Mouse (Mus musculus): Measurements from ENCODE around the gene Avil.
"Not testable (repeated sequence)": the region's sequence is repeated elsewhere in the genome, so short reads cannot be mapped to it uniquely, and the experiment has no call there.

The Avil gene

GRCm38 (mm10) chr10:127059968-127060916 lies 59.7 kb downstream of the Avil start, which contains the start of gene March9:
Gene March9 (minus strand): TSS chr10:127060184.
- DNase-seq (ENCODE audit: low spot score): peak; percentile 81

GRCm38 (mm10) chr10:127061085-127061484 lies 60.6 kb downstream of the Avil start:
- no peak for DNase-seq (ENCODE audit: low spot score)

- no peak for DNase-seq (ENCODE audit: low spot score)
Measured at GRCm38 (mm10) chr10:127061513-127061912, 61.0 kb downstream of the Avil start.

GRCm38 (mm10) chr10:127062101-127062500 lies 61.6 kb downstream of the Avil start:
- not testable (repeated sequence) for DNase-seq (ENCODE audit: low spot score)

- DNase-seq (ENCODE audit: low spot score): no peak
Measured at GRCm38 (mm10) chr10:127062503-127062902, 62.0 kb downstream of the Avil start.

- peak; percentile 99 for DNase-seq (ENCODE audit: low spot score)
Measured at GRCm38 (mm10) chr10:127063239-127063872, 62.8 kb downstream of the Avil start, which contains the start of gene Cdk4. Gene Cdk4 (plus strand): TSS chr10:127063534.

GRCm38 (mm10) chr10:127063913-127064870 lies 63.7 kb downstream of the Avil start:
- peak; percentile 46 for DNase-seq (ENCODE audit: low spot score)

DNA sequence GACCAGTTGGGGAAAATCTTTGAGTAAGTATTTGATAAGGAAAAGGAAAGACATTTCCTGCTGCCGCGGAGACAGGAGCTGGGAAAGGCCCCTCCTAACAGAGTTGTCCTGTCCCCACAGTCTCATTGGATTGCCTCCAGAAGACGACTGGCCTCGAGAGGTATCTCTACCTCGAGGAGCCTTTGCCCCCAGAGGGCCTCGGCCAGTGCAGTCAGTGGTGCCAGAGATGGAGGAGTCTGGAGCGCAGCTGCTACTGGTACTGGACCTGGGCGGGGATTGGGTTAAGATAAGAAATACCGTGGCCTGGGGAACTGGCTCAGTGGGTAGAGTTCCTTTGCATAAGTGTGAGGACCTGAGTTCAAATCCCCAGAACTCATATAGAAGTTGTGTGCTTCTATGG lies 65.5 kb downstream of the Avil start:
- no peak for DNase-seq (ENCODE audit: low spot score)

GRCm38 (mm10) chr10:127066519-127067018 lies 66.1 kb downstream of the Avil start:
- DNase-seq (ENCODE audit: low spot score): no peak

DNA sequence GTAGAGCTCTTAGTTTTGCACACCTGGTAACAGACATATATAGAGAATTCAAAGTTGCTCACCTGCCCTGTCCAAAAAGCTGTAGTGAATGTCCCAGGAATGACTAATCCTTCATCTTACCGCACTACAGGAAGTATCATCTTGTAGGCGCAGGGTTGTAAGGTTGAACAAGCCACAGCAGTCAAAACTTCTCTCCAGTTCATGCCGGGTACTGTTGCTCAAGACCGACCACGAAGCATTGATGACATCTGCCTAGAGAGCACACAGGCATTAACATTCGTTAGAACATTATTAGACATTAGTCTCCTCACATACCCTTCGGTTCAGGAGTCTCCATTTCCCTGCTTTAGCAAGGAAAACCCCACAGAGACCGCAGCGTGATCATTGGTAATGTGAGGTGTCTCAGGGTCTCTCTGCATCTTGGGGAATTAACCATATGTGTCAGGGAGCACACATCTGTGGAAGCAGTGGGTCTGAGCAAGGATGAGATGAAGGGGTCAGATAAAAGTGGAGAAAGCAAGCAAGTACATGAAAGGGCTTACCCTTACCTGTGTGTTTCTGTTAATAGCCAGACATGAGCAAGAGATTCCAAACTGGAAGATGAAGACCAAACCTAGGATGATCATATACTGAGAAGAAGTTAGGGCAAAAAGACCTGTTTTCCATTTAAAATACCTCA lies 68.0 kb downstream of the Avil start:
- peak; percentile 13 for DNase-seq (ENCODE audit: low spot score)

GRCm38 (mm10) chr10:127069281-127070189 lies 69.0 kb downstream of the Avil start:
- DNase-seq (ENCODE audit: low spot score): peak; percentile 86
